31 mouse cellular contexts compared by ENCODE assay signal in genomic region chr6:38995774-38996173, GRCm38 (mm10).
"Had no signal": no experiment of that assay in that cellular context is flagged by ENCODE, and none has a peak within 500 bp of the region (broad histone marks: within the 10 kb centered on the region; RNA-seq: fewer than 3 reads in every experiment).

No protein-coding gene starts in this region.

- H3K4me2 ChIP-seq: limb, embryonic 12.5 days; limb, embryonic 13.5 days; limb, embryonic 15.5 days; liver, embryonic 11.5 days; liver, embryonic 12.5 days; liver, embryonic 13.5 days; liver, embryonic 15.5 days; lung, embryonic 14.5 days; lung, embryonic 15.5 days; midbrain, embryonic 12.5 days; midbrain, embryonic 13.5 days; neural tube, embryonic 12.5 days had no signal

- H3K4me1 ChIP-seq: limb, embryonic 15.5 days; lung, embryonic 15.5 days; midbrain, embryonic 10.5 days; midbrain, embryonic 12.5 days; midbrain, embryonic 13.5 days; neural tube, embryonic 12.5 days had no signal

- H3K9ac ChIP-seq: limb, embryonic 12.5 days; limb, embryonic 13.5 days; limb, embryonic 15.5 days; liver, embryonic 12.5 days; liver, embryonic 13.5 days; liver, embryonic 14.5 days; liver, embryonic 15.5 days; liver, postnatal 0 days; lung, embryonic 14.5 days; lung, embryonic 15.5 days; midbrain, embryonic 12.5 days; midbrain, embryonic 13.5 days; neural tube, embryonic 12.5 days had no signal

- H3K9me3 ChIP-seq: limb, embryonic 10.5 days; limb, embryonic 12.5 days; limb, embryonic 13.5 days; limb, embryonic 15.5 days; liver, embryonic 12.5 days; liver, embryonic 13.5 days; liver, embryonic 15.5 days; lung, embryonic 15.5 days; megakaryocyte, embryonic 14.5 days; midbrain, embryonic 10.5 days; midbrain, embryonic 12.5 days; midbrain, embryonic 13.5 days; neural tube, embryonic 12.5 days had no signal

- H3K4me3 ChIP-seq: left cerebral cortex, adult 2 months; limb, embryonic 10.5 days; limb, embryonic 12.5 days; limb, embryonic 13.5 days; limb, embryonic 15.5 days; liver, embryonic 12.5 days; liver, embryonic 13.5 days; liver, embryonic 15.5 days; lung, embryonic 15.5 days; megakaryocyte, embryonic 14.5 days; midbrain, embryonic 10.5 days; midbrain, embryonic 12.5 days; midbrain, embryonic 13.5 days; myocyte; neural tube, embryonic 12.5 days had no signal

- H3K27ac ChIP-seq: left cerebral cortex, adult 2 months; limb, embryonic 10.5 days; limb, embryonic 12.5 days; limb, embryonic 13.5 days; limb, embryonic 15.5 days; liver, embryonic 12.5 days; liver, embryonic 13.5 days; liver, embryonic 14.5 days; liver, embryonic 15.5 days; lung, embryonic 15.5 days; macrophage; midbrain, embryonic 10.5 days; midbrain, embryonic 12.5 days; midbrain, embryonic 13.5 days; neural tube, embryonic 12.5 days had no signal

- H3K27me3 ChIP-seq: limb, embryonic 12.5 days; limb, embryonic 13.5 days; limb, embryonic 15.5 days; liver, embryonic 12.5 days; liver, embryonic 13.5 days; liver, embryonic 15.5 days; lung, embryonic 15.5 days; megakaryocyte, embryonic 14.5 days; midbrain, embryonic 12.5 days; midbrain, embryonic 13.5 days; neural tube, embryonic 12.5 days had no signal

- DNase-seq: left cerebral cortex, postnatal 4 days; liver; liver, embryonic 13.5 days; liver, postnatal 0 days; lung, adult 18-20 months; lung, adult 2 months; lung, embryonic 14.5 days; lung, postnatal 10 days; lung, postnatal 14 days; lung, postnatal 36 days; lung, postnatal 4 days; midbrain, embryonic 14.5 days had no signal

- H3K36me3 ChIP-seq: limb, embryonic 10.5 days; limb, embryonic 12.5 days; limb, embryonic 13.5 days; limb, embryonic 15.5 days; liver, embryonic 12.5 days; liver, embryonic 13.5 days; liver, embryonic 15.5 days; lung, embryonic 15.5 days; midbrain, embryonic 10.5 days; midbrain, embryonic 12.5 days; midbrain, embryonic 13.5 days; neural tube, embryonic 12.5 days had no signal

- ATAC-seq: liver, embryonic 12.5 days; liver, postnatal 0 days; lung, postnatal 0 days; midbrain, embryonic 13.5 days; midbrain, embryonic 16.5 days had no signal
